Mouse (Mus musculus): ENCODE measurements around the gene Tbc1d4.

Gene Tbc1d4

DNA sequence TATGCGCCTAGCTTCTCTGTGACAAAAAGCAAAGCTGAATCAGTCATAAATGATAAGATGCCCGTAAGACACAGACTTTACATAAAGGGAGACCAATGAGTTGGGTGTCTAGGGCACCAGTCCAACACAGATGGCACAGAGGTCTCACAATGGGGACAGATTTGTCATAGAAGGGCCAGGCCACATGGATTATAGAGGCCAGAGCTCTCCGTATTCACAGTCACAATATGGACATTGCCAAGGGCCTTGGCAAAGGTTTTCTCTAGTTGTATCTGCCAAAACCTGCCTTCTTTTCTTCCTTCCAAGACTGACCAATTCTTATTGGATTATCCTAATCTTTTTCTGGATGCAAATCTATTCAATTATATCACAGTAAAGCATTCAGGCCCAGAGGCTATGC lies 171.1 kb downstream of the Tbc1d4 start:
- DNase-seq (ENCODE audit: low spot score in 2 of 2), result no peak

DNA sequence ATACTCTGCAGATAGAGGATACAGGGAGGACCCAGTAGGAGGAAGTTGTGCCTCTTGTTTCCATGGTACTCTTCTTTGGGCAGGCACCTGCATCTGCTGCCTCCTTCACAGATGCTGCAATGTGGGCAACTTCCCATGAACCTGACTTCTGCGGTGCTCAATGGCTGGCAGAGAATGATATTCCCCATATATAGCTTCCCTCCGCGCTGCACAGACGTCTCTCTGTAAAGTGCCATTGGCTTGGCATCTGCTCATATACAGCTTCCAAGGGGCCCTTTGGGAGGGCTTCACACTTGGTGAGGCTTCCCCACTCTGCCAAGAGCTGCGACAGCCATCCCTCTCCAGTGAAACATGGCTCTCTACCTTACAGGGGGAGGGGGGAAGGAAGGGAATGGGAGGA lies 178.5 kb downstream of the Tbc1d4 start:
- no peak for DNase-seq (ENCODE audit: low spot score in 2 of 2)

GRCm38 (mm10) chr14:101428805-101429516 lies 180.0 kb downstream of the Tbc1d4 start:
- no peak for DNase-seq (ENCODE audit: low spot score in 2 of 2)

GRCm38 (mm10) chr14:101417679-101418078 lies 191.3 kb downstream of the Tbc1d4 start:
- DNase-seq (ENCODE audit: low spot score in 2 of 2), result no peak

Measured in urinary bladder, postnatal 36 days (tissue).